Mouse (Mus musculus): ENCODE data around the gene Gm3336.

DNA sequence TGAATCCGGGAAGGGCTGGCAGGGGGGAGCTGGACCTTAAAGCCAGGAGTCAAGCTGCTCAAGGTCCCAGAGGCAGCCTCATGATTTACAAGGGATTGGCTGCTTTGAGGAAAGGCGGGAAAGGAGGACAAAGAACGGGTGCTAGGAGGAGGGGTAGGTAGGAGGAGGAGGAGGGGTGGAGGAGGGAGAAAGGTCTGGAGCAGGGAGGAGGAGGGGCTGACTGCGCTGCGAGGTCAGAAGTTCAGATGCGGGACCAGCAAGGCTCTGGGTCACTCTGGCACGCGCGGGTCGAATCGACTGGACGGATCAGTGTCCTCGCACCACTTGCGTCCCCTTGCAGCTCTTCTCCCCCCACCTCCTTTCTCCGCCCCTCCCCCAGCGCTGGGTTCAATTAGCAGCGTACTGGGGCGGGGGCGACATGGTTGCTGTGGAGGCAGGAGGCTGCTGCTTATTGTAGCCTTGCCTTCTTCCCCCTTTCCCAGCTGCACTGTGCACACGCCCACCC lies 26.6 kb upstream of the Gm3336 start:
- TF ChIP-seq CTCF (IDR thresholded peaks at IDR 0.05; ENCODE audit: low read depth) (no peak), EP300 (IDR thresholded peaks at IDR 0.05; ENCODE audit: low read depth) (no peak)
